Mouse (Mus musculus) frontal cortex, postnatal 36 days (tissue): ENCODE measurements around the gene Cct2.

ENCODE experiments used
- DNase-seq, 2 experiments: peaks; one replicate each; pipeline ENCODE4 v3.0.0; 2022; ENCODE audit warnings: low spot score in 2 of 2

The Cct2 gene

GRCm38 (mm10) chr10:117063254-117064021 lies at the start of gene Cct2:
TSS of gene Cct2 (minus strand) at chr10:117063814.
- peak; percentile 80 to 88 for DNase-seq

DNA sequence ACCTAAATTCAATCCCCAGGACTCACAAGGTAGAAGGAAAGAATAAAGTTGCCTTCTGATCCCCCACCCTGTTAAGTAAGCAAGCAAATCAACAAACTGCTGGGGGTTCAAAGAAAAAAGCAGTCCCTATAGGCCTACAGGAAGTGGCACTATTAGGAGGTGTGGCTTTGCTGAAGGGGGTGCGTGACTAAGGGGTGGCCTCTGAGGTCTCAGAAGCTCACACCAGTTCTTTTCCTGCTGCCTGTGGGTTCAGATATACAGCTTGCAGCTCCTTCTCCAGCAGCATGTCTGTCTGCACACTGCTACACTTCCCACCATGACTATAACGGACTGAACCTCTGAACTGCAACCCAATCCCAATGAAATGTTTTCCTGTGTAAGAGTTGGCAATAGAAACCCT lies 48.9 kb upstream of the Cct2 start:
- DNase-seq, result no peak

DNA sequence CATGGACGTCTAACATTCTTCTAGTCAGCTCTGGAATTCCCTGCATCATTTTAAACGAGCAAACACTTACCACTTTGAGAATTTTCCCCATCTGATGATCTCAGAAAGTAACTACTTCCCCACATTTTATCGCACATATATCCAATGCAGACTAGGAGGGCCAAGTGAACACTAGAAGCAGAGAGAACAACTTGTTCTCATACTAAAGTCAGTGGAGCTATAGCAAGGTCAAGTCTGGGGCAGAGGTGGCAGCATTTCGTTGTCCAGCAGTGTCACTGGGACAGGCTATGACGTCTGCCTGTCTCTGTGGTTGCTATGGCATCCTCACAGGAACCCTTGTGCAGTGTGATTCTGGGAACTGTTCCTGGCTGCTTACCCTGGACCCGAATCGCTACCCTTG lies 47.8 kb upstream of the Cct2 start:
- no peak for DNase-seq

DNA sequence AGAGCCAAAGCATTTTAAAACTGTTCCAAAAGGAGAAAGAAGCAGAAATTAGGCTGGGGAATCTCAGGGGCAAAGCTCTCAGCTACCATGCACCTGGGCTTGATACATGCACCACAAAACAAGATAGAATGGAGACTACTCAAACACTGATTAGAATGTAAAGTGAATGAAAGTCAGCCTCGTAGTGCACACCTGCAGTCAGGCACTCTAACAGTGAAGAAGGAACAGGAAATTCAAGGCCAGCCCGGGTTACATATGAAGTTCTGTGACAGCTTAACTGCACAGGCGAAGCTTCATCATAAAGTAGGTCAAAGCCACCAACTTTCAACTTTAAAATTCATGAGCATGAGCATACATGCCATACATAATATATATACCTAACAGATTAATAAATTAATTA lies 46.7 kb upstream of the Cct2 start:
- no peak for DNase-seq

GRCm38 (mm10) chr10:117106686-117107085 lies 43.1 kb upstream of the Cct2 start:
- no peak for DNase-seq

DNA sequence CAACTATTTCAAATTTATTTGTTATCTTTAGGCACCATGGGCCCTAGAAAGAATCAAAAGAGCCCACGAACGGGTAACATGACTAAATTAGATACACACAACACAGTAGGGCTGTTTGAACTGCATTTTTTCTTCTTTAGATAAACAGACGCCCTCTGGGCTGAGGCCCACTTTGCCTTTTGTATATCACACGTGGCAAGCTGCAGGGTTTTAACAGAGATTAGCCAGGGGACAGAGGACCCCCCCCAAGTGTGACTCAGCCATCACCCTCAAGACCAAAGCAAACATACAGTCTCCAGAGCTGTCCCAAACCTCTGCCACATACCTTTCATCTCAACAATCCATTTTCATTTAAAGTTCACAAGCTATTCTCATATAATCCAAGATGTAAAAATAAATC lies 42.6 kb upstream of the Cct2 start:
- DNase-seq, result no peak

DNA sequence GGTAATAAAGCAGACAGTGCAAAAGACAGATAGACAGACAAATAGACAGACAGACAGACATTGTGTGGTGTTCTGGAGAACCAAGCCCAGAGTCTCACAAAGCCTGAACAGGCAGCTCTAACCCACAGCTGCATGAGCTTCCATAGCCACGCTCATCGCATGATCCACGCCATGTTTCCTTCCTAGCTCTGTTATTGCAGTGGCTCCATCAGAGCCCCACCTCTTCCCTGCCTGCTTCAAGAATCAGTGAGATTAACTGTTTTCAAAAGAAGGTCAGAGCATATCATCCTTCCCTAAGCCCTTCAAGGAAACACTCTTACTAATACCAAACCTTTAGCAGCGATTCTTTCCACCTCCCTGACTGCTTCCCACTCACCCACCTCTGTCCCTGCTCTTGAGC lies 41.4 kb upstream of the Cct2 start:
- no peak for DNase-seq

GRCm38 (mm10) chr10:117103854-117104598 lies 40.4 kb upstream of the Cct2 start:
- no peak for DNase-seq

GRCm38 (mm10) chr10:117100175-117100574 lies 36.6 kb upstream of the Cct2 start:
- DNase-seq, result no peak

DNA sequence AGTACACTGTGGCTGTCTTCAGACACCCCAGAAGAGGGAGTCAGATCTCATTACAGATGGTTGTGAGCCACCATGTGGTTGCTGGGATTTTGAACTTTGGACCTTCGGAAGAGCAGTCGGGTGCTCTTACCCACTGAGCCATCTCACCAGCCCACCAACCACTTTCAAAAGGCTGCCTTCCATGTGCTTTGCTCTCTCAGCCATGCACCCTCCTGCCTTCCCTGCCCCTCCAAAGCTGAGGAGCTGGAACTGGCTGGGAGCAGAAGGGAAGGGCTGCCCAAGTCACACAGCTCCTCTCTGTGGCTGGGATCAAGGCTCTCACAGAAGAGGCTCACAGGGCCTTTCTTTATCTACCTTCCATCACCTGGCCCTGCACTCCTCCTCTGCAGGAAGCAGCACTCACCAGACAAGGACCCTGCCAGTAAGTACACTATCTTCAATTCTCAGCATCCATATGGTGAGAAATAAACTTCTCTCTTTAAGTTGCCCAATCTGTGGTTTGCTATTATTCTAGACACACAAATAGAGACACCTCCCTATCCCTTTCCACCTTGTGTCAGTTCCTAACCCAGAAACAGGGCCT lies 33.6 kb upstream of the Cct2 start:
- DNase-seq, result no peak

DNA sequence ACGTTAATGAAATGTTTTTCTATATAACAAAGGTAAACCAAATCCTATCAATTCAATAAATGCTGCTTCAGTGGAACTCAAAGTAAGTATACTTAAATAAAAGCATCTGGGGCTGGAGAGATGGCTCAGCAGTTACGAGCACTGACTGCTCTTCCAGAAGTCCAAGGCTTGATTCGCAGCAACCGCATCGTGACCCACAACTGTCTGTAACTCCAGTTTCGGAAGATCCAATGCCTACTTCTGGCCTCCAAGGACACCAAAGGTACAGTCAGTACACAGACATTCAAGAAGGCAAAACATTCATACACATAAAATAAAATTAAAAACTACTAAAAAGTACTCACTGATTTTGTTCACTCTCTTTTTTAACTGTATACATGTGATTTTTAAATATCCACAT lies 32.5 kb upstream of the Cct2 start:
- DNase-seq, result no peak

GRCm38 (mm10) chr10:117094504-117095329 lies 31.1 kb upstream of the Cct2 start:
- DNase-seq, result peak; percentile 26 to 28

GRCm38 (mm10) chr10:117089628-117090027 lies 26.0 kb upstream of the Cct2 start:
- DNase-seq, result no peak

- no peak for DNase-seq
These were observed 18.3 kb upstream of the Cct2 start for GRCm38 (mm10) chr10:117081914-117082359.

DNA sequence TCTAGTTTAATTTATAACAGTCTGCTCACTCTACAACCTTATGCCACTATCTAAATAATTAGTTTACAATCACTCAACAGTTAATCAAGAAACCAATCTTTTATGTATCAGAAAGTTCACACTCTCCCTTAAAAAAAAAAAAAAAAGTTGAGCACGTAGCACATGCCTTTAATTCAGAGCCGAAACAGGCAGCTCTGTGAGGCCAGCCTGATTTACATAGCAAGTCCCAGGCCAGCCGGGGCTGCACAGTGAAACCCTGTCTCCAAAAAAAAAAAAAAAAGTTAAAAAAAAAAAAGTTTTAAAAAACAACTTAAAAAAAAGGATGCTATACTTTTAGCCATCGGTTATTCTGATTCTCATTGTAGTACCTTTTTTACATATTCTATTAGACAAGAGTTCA lies 17.7 kb upstream of the Cct2 start:
- DNase-seq, result no peak

- no peak for DNase-seq
These were observed 14.7 kb upstream of the Cct2 start for GRCm38 (mm10) chr10:117078284-117078683.

GRCm38 (mm10) chr10:117073176-117073575 lies 9.6 kb upstream of the Cct2 start:
- no peak for DNase-seq

DNA sequence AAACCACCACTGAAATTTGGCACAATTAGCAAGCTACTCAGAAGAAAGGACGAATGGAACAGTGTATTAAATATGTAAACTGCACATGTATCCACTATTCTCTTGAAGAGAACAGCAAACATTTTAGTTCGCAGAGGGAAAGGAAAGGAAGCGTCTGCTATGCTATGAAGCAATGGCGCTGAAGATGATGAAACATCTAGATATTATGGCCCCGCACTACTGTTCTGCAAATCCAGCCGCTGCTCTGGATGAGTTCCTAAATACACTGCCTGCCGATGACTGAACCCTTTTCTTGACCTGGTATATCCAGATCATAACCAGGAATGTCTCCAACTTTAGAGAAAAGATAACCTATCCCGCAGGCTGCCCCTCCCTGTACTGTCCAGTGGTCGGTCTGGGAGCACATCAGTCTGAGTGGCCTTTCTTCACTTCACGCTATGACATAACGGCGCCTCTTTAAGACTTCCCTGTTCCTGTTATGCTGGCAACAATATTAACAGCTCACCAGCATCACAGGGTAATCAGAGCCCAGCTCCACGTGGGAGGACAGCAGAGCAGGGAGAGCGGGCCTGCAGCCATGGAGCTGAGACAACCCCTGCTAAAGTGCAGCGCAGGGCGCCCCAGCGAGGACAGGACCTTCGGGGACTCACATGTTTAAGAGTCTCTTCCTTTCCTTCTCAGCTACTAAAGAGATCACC lies 8.7 kb upstream of the Cct2 start:
- DNase-seq, result no peak

- DNase-seq, result no peak
These were observed 5.5 kb upstream of the Cct2 start for GRCm38 (mm10) chr10:117069109-117069508.

- DNase-seq, result no peak
These were observed 462 bp upstream of the Cct2 start for GRCm38 (mm10) chr10:117064076-117064475.

DNA sequence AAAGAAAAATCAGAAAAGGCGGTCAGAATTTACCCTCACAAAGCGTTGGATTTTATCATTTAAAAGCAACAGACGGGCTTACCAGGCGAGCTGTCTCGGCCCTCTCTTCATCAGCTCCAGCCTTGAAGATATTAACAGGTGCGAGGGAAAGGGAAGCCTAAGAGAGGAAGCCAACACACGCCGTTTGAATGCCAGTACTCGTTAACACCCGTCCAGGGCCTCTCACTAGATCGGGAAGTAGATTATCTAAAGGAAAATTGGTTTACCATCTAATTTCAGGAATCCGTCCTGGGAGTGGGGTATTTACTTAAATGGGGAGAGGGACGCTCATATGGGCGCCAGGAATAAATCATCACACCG lies 740 bp downstream of the Cct2 start:
- no peak for DNase-seq
